Mouse (Mus musculus): ENCODE data around the gene Hid1. TPM values are rescaled to one million over a fixed set of nuclear protein-coding genes. Genes with fewer than 3 reads are reported as not detected.

The Hid1 gene
- total and polyA plus RNA-seq, 2 experiments from 2014 or later = 58.1 to 87.5 TPM

- peak overlapping the region; percentile 84 for H3K4me2 ChIP-seq (ENCODE audit: low read depth, low read length)
- H3K4me3 ChIP-seq (ENCODE audit: low read length) = no peak overlapping the region
These were observed 69.4 kb downstream of the Hid1 start for GRCm38 (mm10) chr11:115298160-115298559.

More at GRCm38 (mm10) chr11:115298160-115298559, 69.4 kb downstream of the Hid1 start:
- Histone ChIP-seq H3K36me3 (ENCODE audit: insufficient read depth, low read length) (no peaks in the 10 kb centered on the region), H3K27ac (no peak overlapping the region), H3K9me3 (ENCODE audit: low read length) (no peaks in the 10 kb centered on the region), H3K9ac (replicated peaks; ENCODE audit: low read length) (no peak overlapping the region), H3K27me3 (ENCODE audit: insufficient read depth, low read length) (no peaks in the 10 kb centered on the region), H3K4me1 (ENCODE audit: insufficient read depth, low read length) (no peaks in the 10 kb centered on the region)
- no peak for ATAC-seq
- WGBS = 59% methylated on average over 8 of the region's 8 CpGs
- no peak for DNase-seq (ENCODE audit: low spot score)
- no peak for TF ChIP-seq CTCF (IDR thresholded peaks at IDR 0.05; ENCODE audit: low read depth)

Other genes starting within 250 kb of the Hid1 start
- not detected in 2 replicates for gene Cd300lf, start 233.8 kb downstream of the Hid1 start, total RNA-seq (2014; rRNA removed)
- 0.23 and 0.37 TPM in 2 replicates for gene Cd300lf, start 233.8 kb downstream of the Hid1 start, polyA plus RNA-seq (2015; fragmentation: Nextera tagmentation; extraction: Ambion mirVana)
- 72.6 and 76.9 TPM in 2 replicates for gene Slc9a3r1, start 204.4 kb downstream of the Hid1 start, total RNA-seq (2014; rRNA removed)
- 91.8 and 98.2 TPM in 2 replicates for gene Slc9a3r1, start 204.4 kb downstream of the Hid1 start, polyA plus RNA-seq (2015; fragmentation: Nextera tagmentation; extraction: Ambion mirVana)
- 6.4 and 11.1 TPM in 2 replicates for gene Tmem104, start 180.3 kb downstream of the Hid1 start, total RNA-seq (2014; rRNA removed)
- 10.1 and 13.5 TPM in 2 replicates for gene Tmem104, start 180.3 kb downstream of the Hid1 start, polyA plus RNA-seq (2015; fragmentation: Nextera tagmentation; extraction: Ambion mirVana)
- 17.3 and 27.8 TPM in 2 replicates for gene Nat9, start 179.9 kb downstream of the Hid1 start, total RNA-seq (2014; rRNA removed)
- gene Nat9, start 179.9 kb downstream of the Hid1 start, polyA plus RNA-seq (2015; fragmentation: Nextera tagmentation; extraction: Ambion mirVana) = 17.3 and 22.2 TPM in 2 replicates
- 6.9 and 7.1 TPM in 2 replicates for gene Grin2c, start 100.5 kb downstream of the Hid1 start, total RNA-seq (2014; rRNA removed)
- gene Grin2c, start 100.5 kb downstream of the Hid1 start, polyA plus RNA-seq (2015; fragmentation: Nextera tagmentation; extraction: Ambion mirVana) = 1.0 and 1.1 TPM in 2 replicates
- 20.0 and 22.6 TPM in 2 replicates for gene Fdxr, start 90.7 kb downstream of the Hid1 start, total RNA-seq (2014; rRNA removed)
- 15.0 and 16.4 TPM in 2 replicates for gene Fdxr, start 90.7 kb downstream of the Hid1 start, polyA plus RNA-seq (2015; fragmentation: Nextera tagmentation; extraction: Ambion mirVana)
- 8.3 and 10.8 TPM in 2 replicates for gene Fads6, start 70.1 kb downstream of the Hid1 start, total RNA-seq (2014; rRNA removed)
- gene Fads6, start 70.1 kb downstream of the Hid1 start, polyA plus RNA-seq (2015; fragmentation: Nextera tagmentation; extraction: Ambion mirVana) = 1.8 and 1.9 TPM in 2 replicates
- gene Otop2, start 60.6 kb downstream of the Hid1 start, total RNA-seq (2014; rRNA removed) = 0.36 and 0.99 TPM in 2 replicates
- 0.20 and 0.34 TPM in 2 replicates for gene Otop2, start 60.6 kb downstream of the Hid1 start, polyA plus RNA-seq (2015; fragmentation: Nextera tagmentation; extraction: Ambion mirVana)
- gene Ush1g, start 45.7 kb downstream of the Hid1 start, total RNA-seq (2014; rRNA removed) = 0.37 and 0.47 TPM in 2 replicates
- 0.10 and 0.13 TPM in 2 replicates for gene Ush1g, start 45.7 kb downstream of the Hid1 start, polyA plus RNA-seq (2015; fragmentation: Nextera tagmentation; extraction: Ambion mirVana)
- gene Otop3, start 33.0 kb downstream of the Hid1 start, total RNA-seq (2014; rRNA removed) = 2.2 and 3.6 TPM in 2 replicates
- 2.7 and 2.8 TPM in 2 replicates for gene Otop3, start 33.0 kb downstream of the Hid1 start, polyA plus RNA-seq (2015; fragmentation: Nextera tagmentation; extraction: Ambion mirVana)
- gene Cdr2l, start 14.2 kb upstream of the Hid1 start, total RNA-seq (2014; rRNA removed) = 70.8 and 72.3 TPM in 2 replicates
- 17.7 and 18.8 TPM in 2 replicates for gene Cdr2l, start 14.2 kb upstream of the Hid1 start, polyA plus RNA-seq (2015; fragmentation: Nextera tagmentation; extraction: Ambion mirVana)
- 138 and 204 TPM in 2 replicates for gene Mrpl58, start 36.0 kb upstream of the Hid1 start, total RNA-seq (2014; rRNA removed)
- 205 and 210 TPM in 2 replicates for gene Mrpl58, start 36.0 kb upstream of the Hid1 start, polyA plus RNA-seq (2015; fragmentation: Nextera tagmentation; extraction: Ambion mirVana)
- 203 and 240 TPM in 2 replicates for gene Atp5h, start 52.2 kb upstream of the Hid1 start, total RNA-seq (2014; rRNA removed)
- 1,097 and 1,122 TPM in 2 replicates for gene Atp5h, start 52.2 kb upstream of the Hid1 start, polyA plus RNA-seq (2015; fragmentation: Nextera tagmentation; extraction: Ambion mirVana)
- gene Kctd2, start 52.4 kb upstream of the Hid1 start, total RNA-seq (2014; rRNA removed) = 19.0 and 21.0 TPM in 2 replicates
- 22.1 and 24.5 TPM in 2 replicates for gene Kctd2, start 52.4 kb upstream of the Hid1 start, polyA plus RNA-seq (2015; fragmentation: Nextera tagmentation; extraction: Ambion mirVana)
- gene Trim80, start 72.8 kb upstream of the Hid1 start, total RNA-seq (2014; rRNA removed) = not detected in 2 replicates
- 0.11 TPM in 1 of 2 replicates, not detected in the other for gene Trim80, start 72.8 kb upstream of the Hid1 start, polyA plus RNA-seq (2015; fragmentation: Nextera tagmentation; extraction: Ambion mirVana)
- 0.10 TPM in 1 of 2 replicates, not detected in the other for gene Slc16a5, start 94.7 kb upstream of the Hid1 start, total RNA-seq (2014; rRNA removed)
- gene Slc16a5, start 94.7 kb upstream of the Hid1 start, polyA plus RNA-seq (2015; fragmentation: Nextera tagmentation; extraction: Ambion mirVana) = 0.30 and 0.66 TPM in 2 replicates
- 9.9 and 11.8 TPM in 2 replicates for gene Armc7, start 107.9 kb upstream of the Hid1 start, total RNA-seq (2014; rRNA removed)
- 10.7 and 11.0 TPM in 2 replicates for gene Armc7, start 107.9 kb upstream of the Hid1 start, polyA plus RNA-seq (2015; fragmentation: Nextera tagmentation; extraction: Ambion mirVana)
- gene Nt5c, start 124.1 kb upstream of the Hid1 start, total RNA-seq (2014; rRNA removed) = 54.3 and 62.2 TPM in 2 replicates
- gene Nt5c, start 124.1 kb upstream of the Hid1 start, polyA plus RNA-seq (2015; fragmentation: Nextera tagmentation; extraction: Ambion mirVana) = 129 and 130 TPM in 2 replicates
- gene Jpt1, start 146.6 kb upstream of the Hid1 start, total RNA-seq (2014; rRNA removed) = 640 and 655 TPM in 2 replicates
- 966 and 1,016 TPM in 2 replicates for gene Jpt1, start 146.6 kb upstream of the Hid1 start, polyA plus RNA-seq (2015; fragmentation: Nextera tagmentation; extraction: Ambion mirVana)
- 474 and 477 TPM in 2 replicates for gene Sumo2, start 168.5 kb upstream of the Hid1 start, total RNA-seq (2014; rRNA removed)
- gene Sumo2, start 168.5 kb upstream of the Hid1 start, polyA plus RNA-seq (2015; fragmentation: Nextera tagmentation; extraction: Ambion mirVana) = 981 and 1,003 TPM in 2 replicates
- gene Nup85, start 196.7 kb upstream of the Hid1 start, total RNA-seq (2014; rRNA removed) = 50.2 and 61.9 TPM in 2 replicates
- gene Nup85, start 196.7 kb upstream of the Hid1 start, polyA plus RNA-seq (2015; fragmentation: Nextera tagmentation; extraction: Ambion mirVana) = 80.7 and 81.8 TPM in 2 replicates
- 33.6 and 45.9 TPM in 2 replicates for gene Mrps7, start 236.2 kb upstream of the Hid1 start, total RNA-seq (2014; rRNA removed)
- gene Mrps7, start 236.2 kb upstream of the Hid1 start, polyA plus RNA-seq (2015; fragmentation: Nextera tagmentation; extraction: Ambion mirVana) = 78.8 and 86.7 TPM in 2 replicates
- 35.3 and 38.2 TPM in 2 replicates for gene Gga3, start 236.3 kb upstream of the Hid1 start, total RNA-seq (2014; rRNA removed)
- gene Gga3, start 236.3 kb upstream of the Hid1 start, polyA plus RNA-seq (2015; fragmentation: Nextera tagmentation; extraction: Ambion mirVana) = 16.1 and 16.9 TPM in 2 replicates
- 13.2 and 16.7 TPM in 2 replicates for gene Mif4gd, start 245.2 kb upstream of the Hid1 start, total RNA-seq (2014; rRNA removed)
- 19.2 and 22.7 TPM in 2 replicates for gene Mif4gd, start 245.2 kb upstream of the Hid1 start, polyA plus RNA-seq (2015; fragmentation: Nextera tagmentation; extraction: Ambion mirVana)